20 mouse cellular contexts compared by ENCODE assay signal in the genomic region with DNA sequence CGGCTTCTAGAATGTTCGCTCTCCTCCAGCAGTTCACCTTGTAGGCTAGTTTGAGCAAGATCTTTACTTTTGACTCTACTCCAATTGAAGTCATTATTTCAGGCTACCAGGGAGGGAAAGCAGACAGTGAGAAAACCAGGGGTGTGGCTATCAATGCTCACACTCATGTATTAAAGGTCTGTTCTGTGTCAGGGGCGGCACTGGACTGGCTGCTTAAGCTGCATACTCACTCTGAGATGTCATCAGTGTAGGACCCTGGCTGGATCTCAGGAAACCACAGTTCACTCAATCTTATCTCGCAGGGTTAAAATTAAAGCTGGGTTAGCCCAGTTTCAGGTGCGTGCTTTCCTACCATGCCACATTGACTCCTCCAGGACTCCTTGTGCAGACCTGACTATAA.
"Had no signal": no experiment of that assay in that cellular context is flagged by ENCODE, and none has a peak within 500 bp of the region (broad histone marks: within the 10 kb centered on the region; RNA-seq: fewer than 3 reads in every experiment).

No protein-coding gene starts in this region.

- H3K9ac ChIP-seq: kidney, embryonic 15.5 days; liver, embryonic 13.5 days; midbrain, embryonic 13.5 days; neural tube, embryonic 13.5 days; stomach, embryonic 15.5 days had no signal

- H3K9me3 ChIP-seq: liver, embryonic 13.5 days; stomach, embryonic 15.5 days had no signal

- H3K4me2 ChIP-seq: kidney, embryonic 15.5 days; liver, embryonic 13.5 days; midbrain, embryonic 13.5 days; neural tube, embryonic 13.5 days; stomach, embryonic 15.5 days had no signal

- H3K27ac ChIP-seq: kidney, embryonic 15.5 days; left cerebral cortex, adult 2 months; liver, embryonic 13.5 days; midbrain, embryonic 10.5 days; stomach, embryonic 15.5 days had no signal

- H3K4me3 ChIP-seq: kidney, embryonic 15.5 days; left cerebral cortex, adult 2 months; liver, embryonic 13.5 days; megakaryocyte, embryonic 14.5 days; midbrain, embryonic 10.5 days; midbrain, embryonic 13.5 days; myocyte; neural tube, embryonic 13.5 days; stomach, embryonic 15.5 days had no signal

- ATAC-seq: midbrain, embryonic 13.5 days; midbrain, embryonic 16.5 days had no signal

- H3K27me3 ChIP-seq: kidney, embryonic 15.5 days; liver, embryonic 13.5 days; megakaryocyte, embryonic 14.5 days; midbrain, embryonic 13.5 days; neural tube, embryonic 13.5 days; stomach, embryonic 15.5 days had no signal

- DNase-seq: kidney, adult 11 months; kidney, adult 8-10 months; kidney, postnatal 10 days; kidney, postnatal 36 days; layer of hippocampus, postnatal 36 days; liver, embryonic 13.5 days; lung, postnatal 10 days; retina, postnatal 1 day; right cerebral cortex, postnatal 25 days; spleen, adult 18-20 months; thymus, postnatal 25 days had no signal

- H3K36me3 ChIP-seq: kidney, embryonic 15.5 days; liver, embryonic 13.5 days; midbrain, embryonic 10.5 days; stomach, embryonic 15.5 days had no signal

- H3K4me1 ChIP-seq: kidney, embryonic 15.5 days; liver, embryonic 13.5 days; megakaryocyte, embryonic 14.5 days; midbrain, embryonic 13.5 days; stomach, embryonic 15.5 days had no signal
